Mouse (Mus musculus) brain, embryonic 18.5 days (tissue): ENCODE data around the gene Cyp46a1.

Experiments
- DNase-seq: peaks from one replicate; pipeline ENCODE4 v3.0.0-alpha.2; 2012; ENCODE audit warnings: low read depth, low spot score

The Cyp46a1 gene

DNA sequence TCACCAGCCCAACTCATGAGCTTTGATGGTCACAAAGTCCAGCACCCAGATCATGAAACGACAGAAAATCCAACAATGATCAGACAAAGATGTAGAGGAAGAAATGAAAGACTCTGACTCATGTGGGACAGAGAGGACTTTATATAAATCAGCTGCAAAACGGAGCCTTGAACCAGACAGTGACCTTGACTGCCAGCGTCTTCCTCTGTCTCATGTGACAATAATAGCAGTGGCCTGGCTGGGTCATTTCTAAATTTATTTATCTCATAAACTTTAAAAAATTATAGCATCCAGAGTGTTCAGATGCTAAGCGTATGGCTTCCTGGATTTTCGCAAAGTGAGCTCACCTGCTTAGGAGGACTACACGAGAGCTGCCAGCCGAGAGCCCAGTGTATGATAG, 64.5 kb downstream of the Cyp46a1 start:
- no peak for DNase-seq

DNA sequence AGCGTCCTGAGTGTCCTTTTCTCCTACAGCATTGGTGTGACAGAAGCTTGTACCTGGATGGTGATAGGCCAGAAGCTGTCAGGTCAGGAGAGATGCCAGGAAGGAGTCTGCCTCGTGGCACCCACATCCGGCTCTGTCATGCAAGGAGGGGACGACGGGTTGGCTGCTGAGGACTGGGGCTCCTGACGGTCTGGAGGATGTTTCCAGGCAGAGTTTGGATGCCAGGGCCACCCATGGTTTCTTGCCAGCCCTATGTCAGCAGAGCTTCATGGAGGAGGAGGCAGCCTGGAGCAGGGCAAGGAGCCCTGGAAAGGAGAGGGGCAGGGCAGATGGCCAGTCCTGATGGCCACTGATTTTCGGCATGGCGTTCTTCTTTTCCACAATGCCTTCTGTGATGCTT, 65.0 kb downstream of the Cyp46a1 start:
- DNase-seq, result no peak

DNA sequence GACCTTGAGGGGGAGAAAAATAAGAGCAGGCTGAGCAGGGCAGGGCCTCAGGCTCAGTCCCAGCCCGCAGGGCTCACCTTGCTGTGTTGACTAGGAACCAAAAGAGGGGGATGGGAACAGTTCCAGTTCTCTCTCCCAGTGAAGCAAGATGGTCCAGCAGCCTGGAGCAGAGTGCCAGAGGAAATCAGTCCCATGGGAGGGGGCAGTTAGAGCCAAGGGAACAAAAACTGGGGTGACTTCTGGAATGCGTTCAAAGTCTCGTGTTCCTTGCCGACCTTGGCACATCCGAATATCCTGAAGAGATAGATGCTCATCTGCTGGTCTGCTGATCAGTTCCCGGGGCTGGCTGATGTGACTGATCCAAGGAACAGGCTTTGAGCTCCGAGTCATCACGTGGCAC, 66.8 kb downstream of the Cyp46a1 start:
- DNase-seq, result no peak

DNA sequence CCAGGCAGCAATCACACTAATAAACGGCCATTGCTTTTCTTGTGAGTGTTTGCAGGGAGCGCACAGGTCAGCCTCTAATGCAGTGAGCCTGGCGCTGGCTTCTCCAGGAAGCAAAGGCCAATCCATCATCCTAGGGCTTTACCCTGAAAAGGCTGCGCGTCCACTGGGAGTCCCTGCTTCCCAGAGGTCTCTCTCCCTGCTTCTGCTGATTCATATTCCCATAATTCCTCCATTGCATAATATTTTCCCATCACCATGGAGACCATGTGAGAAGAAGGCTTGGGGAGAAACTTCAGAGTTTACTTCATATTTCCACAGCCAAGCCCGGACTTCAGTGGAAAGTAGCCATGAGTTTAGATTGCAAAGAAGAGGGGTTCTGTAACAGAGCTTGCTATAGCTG, 69.8 kb downstream of the Cyp46a1 start:
- no peak for DNase-seq

DNA sequence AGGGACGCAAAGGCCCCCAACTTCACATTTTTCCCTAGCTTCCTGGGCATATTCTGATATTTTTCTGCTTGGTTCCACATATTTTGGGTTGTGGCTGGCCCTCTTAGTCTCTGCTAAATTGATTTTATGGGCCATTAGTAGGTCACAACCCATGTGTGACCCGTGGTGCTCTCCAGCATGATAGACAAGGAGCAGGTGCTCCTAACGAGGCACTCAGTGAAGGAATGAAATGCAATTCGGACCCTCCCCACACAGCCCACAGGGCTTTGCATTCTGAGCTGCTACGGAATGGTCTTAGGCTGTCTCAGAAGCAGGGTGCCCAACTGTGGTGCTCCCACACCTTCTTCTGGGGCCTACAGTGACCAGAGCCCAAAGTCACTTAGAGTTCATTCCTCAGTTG, 74.9 kb downstream of the Cyp46a1 start:
- DNase-seq, result no peak

DNA sequence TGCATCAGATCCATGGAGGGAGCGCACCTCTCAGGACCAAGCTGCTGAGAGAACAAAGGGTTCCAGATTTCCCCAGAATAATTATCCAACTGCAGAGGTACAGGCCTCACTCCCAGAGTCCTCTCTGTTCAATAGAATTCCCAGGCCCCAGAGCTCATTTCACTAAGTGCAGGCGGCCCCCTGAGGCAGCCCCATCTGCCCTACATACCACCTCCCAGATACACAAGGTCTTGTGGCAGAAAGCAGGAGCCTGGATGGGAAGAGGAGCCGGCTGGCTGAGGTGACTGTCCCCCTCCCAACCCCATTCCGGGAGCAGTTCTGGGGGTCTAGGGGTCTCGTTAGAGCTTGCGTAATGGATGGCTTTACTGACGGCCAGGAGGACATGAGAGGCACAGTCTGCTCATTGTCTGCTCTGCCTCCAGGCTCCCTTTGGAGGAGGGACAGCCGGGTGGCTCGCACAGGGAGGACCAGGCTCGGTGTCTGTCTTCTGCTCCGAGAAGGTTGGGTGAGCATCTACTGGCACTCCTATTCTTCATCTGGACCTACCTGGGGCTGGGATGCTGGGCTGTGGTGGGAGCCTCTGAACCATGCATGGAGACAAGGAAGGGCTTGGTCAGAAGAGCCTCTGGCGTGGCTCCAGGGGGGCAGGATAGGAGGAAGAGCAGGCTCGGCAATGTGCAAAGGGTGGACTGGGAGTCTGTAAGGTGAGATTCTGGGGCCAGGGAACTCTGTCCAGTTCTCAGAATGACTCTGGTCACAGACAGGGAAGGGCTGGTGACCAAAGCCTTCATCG, 76.4 kb downstream of the Cyp46a1 start:
- no peak for DNase-seq
